Mouse (Mus musculus) bone marrow, adult 2 months (tissue): ENCODE results near the gene Myo1g.

Source experiments
- CTCF ChIP-seq: fragments of 200-500 bp; IDR thresholded peaks from 2 replicates; pipeline ENCODE4 v1.5.1; 2011; ENCODE audit warnings: low read length, control low read depth; ENCODE audit not compliant: control insufficient read depth, insufficient read depth
- POLR2A ChIP-seq: fragments of 200-500 bp; IDR thresholded peaks from 2 replicates; pipeline ENCODE4 v1.6.1; 2011; ENCODE audit warnings: low read depth, mild to moderate bottlenecking, control low read depth, low read length, borderline replicate concordance; ENCODE audit not compliant: control insufficient read depth

DNA sequence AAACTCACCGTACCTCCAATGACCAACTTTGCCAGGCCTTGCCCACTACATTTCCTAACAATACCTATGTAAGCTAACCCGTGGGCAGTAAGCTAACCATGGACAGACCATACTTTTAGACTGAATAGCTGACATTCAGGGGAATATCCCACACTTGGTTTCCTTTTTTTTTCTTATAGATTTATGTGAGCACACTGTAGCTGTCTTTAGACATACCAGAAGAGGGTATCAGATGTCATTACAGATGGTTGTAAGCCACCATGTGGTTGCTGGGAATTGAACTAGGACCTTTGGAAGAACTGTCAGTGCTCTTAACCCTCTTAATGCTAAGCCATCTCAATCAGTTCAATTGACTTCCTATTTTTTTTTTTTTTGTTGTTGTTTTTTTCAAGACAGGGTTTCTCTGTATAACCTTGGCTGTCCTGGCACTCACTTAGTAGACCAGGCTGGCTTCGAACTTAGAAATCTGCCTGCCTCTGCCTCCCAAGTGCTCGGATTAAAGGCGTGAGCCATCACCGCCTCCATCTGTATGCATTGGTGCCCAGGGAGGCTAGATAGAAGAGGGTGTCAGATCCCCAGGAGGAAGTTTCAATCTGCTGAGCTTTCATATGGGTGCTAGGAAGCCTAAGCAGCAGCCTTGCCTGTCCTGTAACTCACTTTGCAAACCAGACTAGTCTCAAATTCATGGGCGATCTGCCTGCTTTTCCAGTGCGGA lies 3.6 kb upstream of the Myo1g start:
- TF ChIP-seq CTCF (no peak), POLR2A (no peak)
